Mouse (Mus musculus): ENCODE results near the gene Jph4. TPM values are rescaled to one million over a fixed set of nuclear protein-coding genes. Genes with fewer than 3 reads are reported as not detected.
A peak's percentile ranks its signal among the peaks of the same experiment; 100 is the strongest.

The Jph4 gene
- polyA plus RNA-seq, 1 experiment, result not detected

- TF ChIP-seq GATA1 (IDR thresholded peaks at IDR 0.05; ENCODE audit: low read length), result no peak
- TF ChIP-seq TAL1 (IDR thresholded peaks at IDR 0.05; ENCODE audit: low read length), result no peak
- Histone ChIP-seq H3K4me3 (replicated peaks) (peak within 1 kb of the TSS; percentile 76), H3K36me3 (ENCODE audit: control insufficient read depth) (peaks cover 2% of the 10 kb centered on the region; the same call in 1 of the 2 replicates), H3K4me1 (ENCODE audit: control insufficient read depth) (peaks cover 57% of the 10 kb centered on the region), H3K27me3 (ENCODE audit: control insufficient read depth) (peaks cover 22% of the 10 kb centered on the region), H3K9me3 (ENCODE audit: control insufficient read depth, low read length) (no peaks in the 10 kb centered on the region)
Observed at GRCm38 (mm10) chr14:55092011-55092577, 24.6 kb downstream of the Jph4 start, which contains the start of gene Zfhx2. Gene Zfhx2 (minus strand): TSS chr14:55092324.

GRCm38 (mm10) chr14:55091209-55091865 is 25.4 kb downstream of the Jph4 start:
- Histone ChIP-seq H3K4me3 (replicated peaks) (peak overlapping the region; percentile 76), H3K9me3 (ENCODE audit: control insufficient read depth, low read length) (no peaks in the 10 kb centered on the region), H3K4me1 (ENCODE audit: control insufficient read depth) (peaks cover 51% of the 10 kb centered on the region), H3K36me3 (ENCODE audit: control insufficient read depth) (no peaks in the 10 kb centered on the region), H3K27me3 (ENCODE audit: control insufficient read depth) (peaks cover 22% of the 10 kb centered on the region)
- no peak for TF ChIP-seq TAL1 (IDR thresholded peaks at IDR 0.05; ENCODE audit: low read length)
- TF ChIP-seq GATA1 (IDR thresholded peaks at IDR 0.05; ENCODE audit: low read length), result no peak

- H3K4me3 ChIP-seq (replicated peaks), result no peak overlapping the region
Observed at GRCm38 (mm10) chr14:55089199-55089947, 27.4 kb downstream of the Jph4 start.

GRCm38 (mm10) chr14:55086009-55086514 is 30.7 kb downstream of the Jph4 start:
- peaks cover 12% of the 10 kb centered on the region for H3K4me1 ChIP-seq (ENCODE audit: control insufficient read depth)
- TF ChIP-seq GATA1 (IDR thresholded peaks at IDR 0.05; ENCODE audit: low read length) (no peak), TAL1 (IDR thresholded peaks at IDR 0.05; ENCODE audit: low read length) (no peak)
- H3K36me3 ChIP-seq (ENCODE audit: control insufficient read depth), result no peaks in the 10 kb centered on the region
- no peak overlapping the region for H3K4me3 ChIP-seq (replicated peaks)
- H3K27me3 ChIP-seq (ENCODE audit: control insufficient read depth), result peaks cover 17% of the 10 kb centered on the region
- H3K9me3 ChIP-seq (ENCODE audit: control insufficient read depth, low read length), result no peaks in the 10 kb centered on the region

More at GRCm38 (mm10) chr14:55089199-55089947, 27.4 kb downstream of the Jph4 start:
- Histone ChIP-seq H3K4me1 (ENCODE audit: control insufficient read depth) (peaks cover 42% of the 10 kb centered on the region), H3K27me3 (ENCODE audit: control insufficient read depth) (peaks cover 22% of the 10 kb centered on the region), H3K36me3 (ENCODE audit: control insufficient read depth) (no peaks in the 10 kb centered on the region), H3K9me3 (ENCODE audit: control insufficient read depth, low read length) (no peaks in the 10 kb centered on the region)
- TF ChIP-seq TAL1 (IDR thresholded peaks at IDR 0.05; ENCODE audit: low read length), result no peak
- no peak for TF ChIP-seq GATA1 (IDR thresholded peaks at IDR 0.05; ENCODE audit: low read length)

- Histone ChIP-seq H3K36me3 (ENCODE audit: control insufficient read depth) (no peaks in the 10 kb centered on the region), H3K9me3 (ENCODE audit: control insufficient read depth, low read length) (no peaks in the 10 kb centered on the region), H3K4me3 (replicated peaks) (no peak overlapping the region), H3K4me1 (ENCODE audit: control insufficient read depth) (peaks cover 8% of the 10 kb centered on the region), H3K27me3 (ENCODE audit: control insufficient read depth) (peaks cover 11% of the 10 kb centered on the region)
- TF ChIP-seq GATA1 (IDR thresholded peaks at IDR 0.05; ENCODE audit: low read length) (no peak), TAL1 (IDR thresholded peaks at IDR 0.05; ENCODE audit: low read length) (no peak)
Observed at GRCm38 (mm10) chr14:55085324-55086008, 31.3 kb downstream of the Jph4 start.

GRCm38 (mm10) chr14:55083481-55083880 is 33.3 kb downstream of the Jph4 start:
- Histone ChIP-seq H3K36me3 (ENCODE audit: control insufficient read depth) (peaks cover 7% of the 10 kb centered on the region), H3K4me3 (replicated peaks) (no peak overlapping the region), H3K9me3 (ENCODE audit: control insufficient read depth, low read length) (no peaks in the 10 kb centered on the region), H3K4me1 (ENCODE audit: control insufficient read depth) (peaks cover 24% of the 10 kb centered on the region), H3K27me3 (ENCODE audit: control insufficient read depth) (peaks cover 6% of the 10 kb centered on the region)
- no peak for TF ChIP-seq TAL1 (IDR thresholded peaks at IDR 0.05; ENCODE audit: low read length)
- no peak for TF ChIP-seq GATA1 (IDR thresholded peaks at IDR 0.05; ENCODE audit: low read length)

- no peaks in the 10 kb centered on the region for H3K9me3 ChIP-seq (ENCODE audit: control insufficient read depth, low read length)
- H3K4me3 ChIP-seq (replicated peaks), result no peak overlapping the region
- H3K36me3 ChIP-seq (ENCODE audit: control insufficient read depth), result peaks cover 12% of the 10 kb centered on the region
- TF ChIP-seq TAL1 (IDR thresholded peaks at IDR 0.05; ENCODE audit: low read length) (no peak), GATA1 (IDR thresholded peaks at IDR 0.05; ENCODE audit: low read length) (no peak)
- H3K4me1 ChIP-seq (ENCODE audit: control insufficient read depth), result peaks cover 41% of the 10 kb centered on the region
- H3K27me3 ChIP-seq (ENCODE audit: control insufficient read depth), result peaks cover 23% of the 10 kb centered on the region
Observed at GRCm38 (mm10) chr14:55081105-55081504, 35.6 kb downstream of the Jph4 start.

- Histone ChIP-seq H3K27me3 (ENCODE audit: control insufficient read depth) (peaks cover 23% of the 10 kb centered on the region), H3K4me3 (replicated peaks) (no peak overlapping the region), H3K36me3 (ENCODE audit: control insufficient read depth) (peaks cover 27% of the 10 kb centered on the region), H3K4me1 (ENCODE audit: control insufficient read depth) (peaks cover 33% of the 10 kb centered on the region), H3K9me3 (ENCODE audit: control insufficient read depth, low read length) (no peaks in the 10 kb centered on the region)
- no peak for TF ChIP-seq TAL1 (IDR thresholded peaks at IDR 0.05; ENCODE audit: low read length)
- peak; percentile 77 for TF ChIP-seq GATA1 (IDR thresholded peaks at IDR 0.05; ENCODE audit: low read length)
Observed at GRCm38 (mm10) chr14:55079214-55079970, 37.3 kb downstream of the Jph4 start.
